17 mouse cellular contexts compared by ENCODE assay signal in the genomic region with DNA sequence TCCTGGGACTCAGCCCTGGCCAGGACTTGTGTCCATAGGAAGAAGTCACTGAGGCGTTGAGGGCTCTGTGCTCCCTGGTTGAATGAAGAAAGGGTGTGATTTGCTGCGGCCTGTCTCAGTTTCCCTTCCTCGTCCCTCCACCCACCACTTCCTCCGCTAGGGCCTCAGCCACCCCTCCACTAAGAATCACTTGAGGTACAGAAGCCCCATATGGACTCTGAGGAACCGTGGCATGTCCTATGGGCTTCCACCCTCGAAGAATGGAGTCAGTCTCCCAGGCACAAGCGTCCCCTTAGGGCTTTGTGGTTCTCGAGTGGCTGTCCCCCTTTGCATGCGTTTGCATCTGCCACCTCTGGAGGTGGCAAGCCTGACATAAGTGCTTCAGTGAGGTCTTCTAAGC.
"Had no signal": no experiment of that assay in that cellular context is flagged by ENCODE, and none has a peak within 500 bp of the region (broad histone marks: within the 10 kb centered on the region; RNA-seq: fewer than 3 reads in every experiment).

No protein-coding gene starts in this region.

- H3K27ac ChIP-seq: kidney, embryonic 15.5 days; left cerebral cortex, adult 2 months; limb, embryonic 10.5 days; liver, embryonic 13.5 days; lung, embryonic 15.5 days; macrophage; midbrain, embryonic 12.5 days; neural tube, embryonic 13.5 days; stomach, embryonic 15.5 days had no signal

- DNase-seq: kidney, adult 2 months; kidney, postnatal 14 days; liver, embryonic 13.5 days; liver, postnatal 0 days; lung, postnatal 14 days; right cerebral cortex, postnatal 25 days; thymus, adult 2 months; thymus, postnatal 25 days had no signal

- H3K4me2 ChIP-seq: kidney, embryonic 15.5 days; liver, embryonic 13.5 days; lung, embryonic 15.5 days; midbrain, embryonic 12.5 days; neural tube, embryonic 13.5 days; stomach, embryonic 15.5 days had no signal

- H3K36me3 ChIP-seq: limb, embryonic 10.5 days; midbrain, embryonic 12.5 days; neural tube, embryonic 13.5 days had no signal

- H3K4me3 ChIP-seq: kidney, embryonic 15.5 days; left cerebral cortex, adult 2 months; limb, embryonic 10.5 days; liver, embryonic 13.5 days; lung, embryonic 15.5 days; midbrain, embryonic 12.5 days; neural tube, embryonic 13.5 days; stomach, embryonic 15.5 days had no signal

- ATAC-seq: liver, postnatal 0 days; midbrain, embryonic 16.5 days had no signal

- H3K9ac ChIP-seq: kidney, embryonic 15.5 days; liver, embryonic 13.5 days; liver, postnatal 0 days; lung, embryonic 15.5 days; midbrain, embryonic 12.5 days; neural tube, embryonic 13.5 days; stomach, embryonic 15.5 days had no signal

- H3K4me1 ChIP-seq: kidney, embryonic 15.5 days; limb, embryonic 10.5 days; liver, embryonic 13.5 days; lung, embryonic 15.5 days; midbrain, embryonic 12.5 days; neural tube, embryonic 13.5 days; stomach, embryonic 15.5 days had no signal

- H3K27me3 ChIP-seq: kidney, embryonic 15.5 days; liver, embryonic 13.5 days; lung, embryonic 15.5 days; neural tube, embryonic 13.5 days; stomach, embryonic 15.5 days had no signal

- H3K9me3 ChIP-seq: kidney, embryonic 15.5 days; limb, embryonic 10.5 days; liver, embryonic 13.5 days; lung, embryonic 15.5 days; midbrain, embryonic 12.5 days; neural tube, embryonic 13.5 days; stomach, embryonic 15.5 days had no signal
